Mouse (Mus musculus) embryonic fibroblast, embryonic 13.5 days (primary cell): ENCODE measurements around the gene Fkbp5. TPM values are rescaled to one million over a fixed set of nuclear protein-coding genes. Genes with fewer than 3 reads are reported as not detected.
A peak's percentile ranks its signal among the peaks of the same experiment; 100 is the strongest.

Source experiments
- H3K27ac ChIP-seq: 2 replicates; pipeline ENCODE4 v1.5.1; 2012; ENCODE audit warnings: low read length, control low read depth, inconsistent platforms; ENCODE audit not compliant: insufficient read depth
- H3K4me1 ChIP-seq: 2 replicates; pipeline ENCODE4 v1.6.1; 2011; ENCODE audit warnings: low read length; ENCODE audit not compliant: control insufficient read depth, insufficient read depth
- H3K4me3 ChIP-seq: 2 replicates; pipeline ENCODE4 v1.5.1; 2011; ENCODE audit warnings: mild to moderate bottlenecking, control low read depth, low read length; ENCODE audit not compliant: insufficient read depth
- CTCF ChIP-seq: IDR thresholded peaks from 2 replicates; pipeline ENCODE4 v1.5.1; 2011; ENCODE audit warnings: mild to moderate bottlenecking, control low read depth, low read length, moderate library complexity, borderline replicate concordance; ENCODE audit not compliant: insufficient read depth
- POLR2A ChIP-seq: IDR thresholded peaks from 2 replicates; pipeline ENCODE4 v1.6.1; 2011; ENCODE audit warnings: low read depth, mild to moderate bottlenecking, control low read depth, low read length, moderate library complexity
- polyA plus RNA-seq: library from polyadenylated mRNA; stranded (reverse); fragments of >200 nt; gene quantifications from 2 replicates; pipeline ENCODE4 v1.2.4, GENCODE M21; 2011; ENCODE audit warnings: low read depth; ENCODE audit not compliant: missing spikeins, insufficient read length

Fkbp5 gene
- polyA plus RNA-seq, 1 experiment, result 31.3 TPM

DNA sequence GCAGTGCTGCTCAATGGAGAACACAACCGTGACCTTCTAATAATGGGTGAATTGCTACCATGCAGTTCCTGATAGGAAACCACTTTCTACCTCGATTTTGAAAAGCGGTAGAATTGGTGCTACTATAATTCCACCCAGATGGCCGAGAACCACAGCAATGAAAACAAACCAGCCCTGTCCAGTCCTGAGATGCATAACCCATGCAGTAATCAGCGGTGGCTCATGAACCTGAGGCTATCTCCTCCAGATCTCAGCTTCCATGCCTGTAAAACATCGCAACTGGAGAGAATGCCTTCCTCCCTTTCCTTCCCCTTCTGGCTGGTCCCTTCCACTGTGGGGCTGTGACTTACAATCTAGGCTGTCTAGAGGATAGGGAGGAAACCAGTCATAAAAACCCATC, 46.5 kb downstream of the Fkbp5 start:
- Histone ChIP-seq H3K4me1 (peaks cover 18% of the 10 kb centered on the region), H3K4me3 (no peak overlapping the region), H3K27ac (peak overlapping the region; percentile 86)
- TF ChIP-seq CTCF, result no peak
- no peak for TF ChIP-seq POLR2A

GRCm38 (mm10) chr17:28467749-28468148, 49.6 kb downstream of the Fkbp5 start:
- TF ChIP-seq POLR2A, result no peak
- no peak for TF ChIP-seq CTCF
- H3K4me3 ChIP-seq, result no peak overlapping the region
- no peak overlapping the region for H3K27ac ChIP-seq
- peaks cover 28% of the 10 kb centered on the region for H3K4me1 ChIP-seq

GRCm38 (mm10) chr17:28465968-28466367, 51.4 kb downstream of the Fkbp5 start:
- Histone ChIP-seq H3K4me1 (peaks cover 15% of the 10 kb centered on the region), H3K4me3 (no peak overlapping the region), H3K27ac (no peak overlapping the region)
- TF ChIP-seq POLR2A, result no peak
- TF ChIP-seq CTCF, result no peak

- H3K27ac ChIP-seq, result peak overlapping the region; percentile 87
- TF ChIP-seq POLR2A (no peak), CTCF (no peak)
- H3K4me3 ChIP-seq, result no peak overlapping the region
- H3K4me1 ChIP-seq, result peaks cover 12% of the 10 kb centered on the region
Observed at GRCm38 (mm10) chr17:28463701-28464443, 53.5 kb downstream of the Fkbp5 start.

GRCm38 (mm10) chr17:28460388-28460787, 56.9 kb downstream of the Fkbp5 start:
- Histone ChIP-seq H3K27ac (no peak overlapping the region), H3K4me1 (peaks cover 9% of the 10 kb centered on the region), H3K4me3 (no peak overlapping the region)
- TF ChIP-seq CTCF, result no peak
- no peak for TF ChIP-seq POLR2A

- Histone ChIP-seq H3K4me1 (no peaks in the 10 kb centered on the region), H3K27ac (no peak overlapping the region), H3K4me3 (no peak overlapping the region)
- TF ChIP-seq CTCF (0 out of 2 replicates have a peak, but pooled peaks have one; percentile 8), POLR2A (no peak)
Observed at GRCm38 (mm10) chr17:28455098-28455497, 62.2 kb downstream of the Fkbp5 start.

DNA sequence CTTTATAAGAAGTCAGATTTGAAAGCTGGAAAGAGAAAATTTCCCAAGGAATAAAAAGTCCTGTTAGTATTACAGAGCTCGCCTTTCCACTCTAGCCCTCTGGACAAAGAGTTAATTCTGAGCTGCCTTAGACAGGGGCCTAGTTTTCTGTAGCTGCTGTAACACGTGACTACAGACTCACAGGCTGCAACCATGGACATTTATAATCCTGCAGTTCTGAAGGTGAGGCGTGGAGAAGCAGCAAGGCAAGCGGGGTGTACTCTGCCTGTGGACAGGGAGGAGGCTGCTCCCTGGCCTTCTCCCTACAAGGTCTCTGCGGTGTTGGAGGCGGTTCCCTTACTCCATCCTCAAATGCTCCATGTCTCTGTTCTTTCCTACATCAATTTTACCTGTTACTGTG, 64.4 kb downstream of the Fkbp5 start:
- H3K4me1 ChIP-seq, result peaks cover 4% of the 10 kb centered on the region
- no peak overlapping the region for H3K27ac ChIP-seq
- TF ChIP-seq POLR2A (no peak), CTCF (no peak)

DNA sequence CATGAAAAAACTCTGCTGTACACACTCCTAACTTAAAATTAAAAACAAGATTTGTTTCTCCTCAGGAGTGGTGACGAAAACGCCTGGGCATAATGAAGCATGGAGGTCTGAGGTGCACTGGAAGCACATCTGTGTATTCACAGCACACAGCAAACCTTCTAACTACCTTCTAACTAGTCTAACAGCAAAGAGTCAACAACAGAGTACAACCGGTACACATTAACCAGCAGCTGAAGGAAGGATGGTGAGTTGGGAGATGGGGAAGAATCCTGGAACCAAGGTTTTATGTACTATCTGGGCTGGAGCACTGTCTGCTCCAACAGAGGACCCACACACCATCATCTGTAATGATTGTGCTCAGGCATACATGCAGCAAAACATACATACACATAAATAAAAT, 65.4 kb downstream of the Fkbp5 start:
- Histone ChIP-seq H3K27ac (no peak overlapping the region), H3K4me1 (peaks cover 11% of the 10 kb centered on the region), H3K4me3 (no peak overlapping the region)
- TF ChIP-seq CTCF (no peak), POLR2A (no peak)

More for the DNA sequence above, 64.4 kb downstream of the Fkbp5 start:
- H3K4me3 ChIP-seq, result no peak overlapping the region

DNA sequence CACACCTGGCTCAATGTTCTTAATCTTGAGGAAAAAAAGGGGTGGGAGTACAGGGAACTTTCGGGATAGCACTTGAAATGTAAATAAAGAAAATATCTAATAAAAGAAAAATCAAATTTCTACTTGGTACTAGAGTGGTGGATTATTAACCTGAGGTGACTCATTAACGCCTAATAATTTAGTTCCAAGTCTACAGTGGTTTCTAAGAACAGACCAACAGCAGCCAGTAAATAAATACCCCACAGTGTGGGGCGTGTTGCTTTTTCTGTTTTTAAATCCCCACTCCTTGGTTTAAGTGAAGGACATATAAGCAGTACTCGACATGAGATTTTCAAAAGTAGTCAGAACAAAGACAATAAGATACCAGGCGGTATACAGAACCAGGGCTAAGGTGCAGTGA, 65.8 kb downstream of the Fkbp5 start:
- H3K4me1 ChIP-seq, result peaks cover 11% of the 10 kb centered on the region
- H3K27ac ChIP-seq, result no peak overlapping the region
- no peak overlapping the region for H3K4me3 ChIP-seq
- TF ChIP-seq POLR2A (no peak), CTCF (no peak)

- H3K27ac ChIP-seq, result peak overlapping the region; percentile 71
- H3K4me3 ChIP-seq, result no peak overlapping the region
- H3K4me1 ChIP-seq, result peaks cover 11% of the 10 kb centered on the region
- TF ChIP-seq POLR2A (no peak), CTCF (no peak)
Observed at GRCm38 (mm10) chr17:28448225-28448624, 69.1 kb downstream of the Fkbp5 start.

DNA sequence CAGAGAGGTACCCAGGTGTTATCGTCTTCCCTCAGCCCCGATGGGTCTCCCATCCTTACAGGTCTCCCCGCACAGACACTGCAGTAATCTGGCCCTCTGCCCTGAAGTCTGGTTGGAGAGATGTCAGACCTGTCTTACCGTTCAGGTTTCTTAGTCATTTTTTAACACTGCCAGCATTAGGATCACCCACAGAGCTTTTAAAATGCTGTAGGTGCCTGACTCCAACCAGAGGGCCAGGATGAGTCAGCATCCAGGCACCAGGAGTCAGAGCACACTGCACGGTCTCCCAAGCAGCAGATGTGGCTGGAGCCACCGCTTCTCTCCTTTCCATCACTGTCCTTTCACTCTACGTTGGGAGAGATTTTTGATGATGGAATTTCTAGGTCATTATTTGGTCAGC, 69.5 kb downstream of the Fkbp5 start:
- no peak for TF ChIP-seq CTCF
- TF ChIP-seq POLR2A, result no peak
- H3K4me1 ChIP-seq, result peaks cover 11% of the 10 kb centered on the region
- H3K4me3 ChIP-seq, result no peak overlapping the region
- no peak overlapping the region; the same call in 1 of the 2 replicates for H3K27ac ChIP-seq
